Mouse (Mus musculus) T-helper 17 cell (primary cell): ENCODE data around the gene Cyp3a25.
"Not testable (repeated sequence)": the region's sequence is repeated elsewhere in the genome, so short reads cannot be mapped to it uniquely, and the experiment has no call there.

Source experiments
- in situ Hi-C, 2 experiments: fragments of 300-600 bp; cut with MboI, MseI; formaldehyde crosslinking; loops; 1 replicate in 1 of 2; 2 replicates in 1 of 2; pipeline ENCODE4 v1.15.1; 2025; ENCODE audit warnings: high pct_unique_total_duplicates in 2 of 2

Cyp3a25 gene

DNA sequence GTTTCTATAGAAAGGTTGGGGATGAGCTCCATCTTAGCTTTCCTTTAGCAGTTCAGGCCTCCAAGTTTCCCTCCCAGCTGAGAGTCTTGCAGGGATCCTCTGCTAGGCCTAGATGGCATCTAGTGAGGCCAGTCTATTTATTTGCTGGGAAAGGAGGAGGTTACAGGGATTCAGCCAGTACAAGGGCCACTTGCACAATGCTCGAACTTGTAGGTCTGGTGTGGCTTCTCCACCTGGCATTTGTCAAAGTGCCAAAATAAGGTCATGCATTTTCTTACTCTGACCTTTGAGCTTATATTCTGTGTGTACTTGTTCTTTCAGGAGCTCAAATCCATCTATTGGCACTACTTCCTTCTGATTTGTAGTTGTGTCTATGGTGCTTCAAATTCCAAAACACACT lies at the start of gene Cyp3a25:
Gene Cyp3a25 (minus strand): TSS at position 110 of the 400 bp plus-strand sequence.
- in situ Hi-C loops, result not testable (repeated sequence)

DNA sequence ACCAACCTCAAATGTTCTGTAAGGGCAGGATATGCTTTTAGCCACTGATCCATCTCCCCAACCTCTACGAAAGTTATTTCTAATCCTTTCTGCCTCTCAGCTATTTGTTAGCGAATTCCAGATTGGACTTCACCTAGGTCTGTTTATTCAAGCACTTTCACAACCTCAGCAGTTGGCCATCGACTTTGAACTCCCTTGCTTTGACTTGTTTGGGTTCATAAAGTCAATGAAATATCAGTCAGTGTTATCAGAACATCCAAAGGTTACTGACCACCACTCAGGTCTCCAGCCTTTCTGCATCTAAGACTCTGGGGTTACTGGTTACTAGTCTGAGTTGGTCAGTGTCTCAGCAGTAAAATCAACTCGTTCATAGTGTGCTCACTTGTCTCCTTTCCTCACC lies 11.7 kb upstream of the Cyp3a25 start:
- in situ Hi-C loops, result loop anchor here in 1 of 2 experiments (10.0 kb wide), 1 partner anchor 1114 kb away; no protein-coding TSS in a partner anchor

DNA sequence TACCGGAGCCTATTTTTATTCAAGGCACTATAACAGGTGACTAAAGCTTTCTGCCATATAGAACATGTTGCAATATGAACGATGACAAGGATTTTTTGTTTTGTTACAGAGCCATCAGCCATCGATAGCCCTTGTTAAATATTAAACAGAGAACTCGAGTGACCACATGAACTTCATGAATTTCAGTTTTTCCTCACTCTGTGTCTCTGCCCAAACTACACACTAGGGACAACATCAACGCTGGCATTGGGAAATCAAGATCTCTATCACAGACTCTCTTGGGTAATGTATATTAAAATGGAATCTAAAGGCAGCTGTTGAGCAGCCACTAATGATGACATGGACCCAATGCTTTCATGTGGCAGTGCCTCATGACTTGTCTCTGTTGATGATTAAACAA lies 8.9 kb upstream of the Cyp3a25 start:
- in situ Hi-C loops, result loop anchor here in 1 of 2 experiments (5.0 kb wide), 1 partner anchor 54 kb away; no protein-coding TSS in a partner anchor

DNA sequence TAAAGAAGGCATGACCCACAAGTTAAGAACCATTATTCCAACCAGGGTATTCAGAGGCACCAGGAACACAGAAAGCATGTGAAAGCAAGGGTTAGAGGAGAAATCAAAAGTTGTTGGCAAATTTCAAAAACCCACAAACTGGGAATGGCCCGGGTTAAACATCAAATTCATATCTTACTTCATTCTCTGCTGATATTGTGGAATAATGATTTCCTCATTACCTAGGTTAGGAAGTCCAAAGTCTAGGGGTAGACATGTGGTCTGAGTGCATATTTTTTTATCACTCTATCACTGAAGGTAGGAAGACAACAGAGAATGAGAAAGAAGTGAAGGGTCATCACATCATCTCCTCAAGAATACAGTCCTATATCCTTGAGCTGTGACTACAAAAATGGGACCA lies 1.8 kb upstream of the Cyp3a25 start:
- in situ Hi-C loops, result no loop called here

DNA sequence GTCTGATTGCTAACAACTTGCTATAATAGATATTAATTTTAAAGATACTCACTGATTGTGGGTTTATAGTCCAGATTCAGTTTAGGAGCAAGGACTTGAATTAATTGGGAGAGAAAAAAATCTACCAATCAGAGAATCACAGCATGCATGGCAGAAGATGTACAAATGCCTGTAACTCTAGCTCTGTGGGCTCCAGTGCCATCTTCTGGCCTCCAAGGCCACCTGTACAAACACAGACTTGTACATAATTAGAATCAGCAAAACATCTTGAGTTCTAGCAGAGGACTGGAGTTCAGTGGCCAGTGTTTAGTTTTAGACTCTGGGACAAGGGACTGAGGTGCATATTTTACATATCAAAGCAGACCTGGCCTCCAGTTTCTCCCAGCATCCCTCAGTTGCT lies 42.3 kb downstream of the Cyp3a25 start:
- in situ Hi-C loops, result no loop called here
